Mouse (Mus musculus) hindbrain, embryonic 11.5 days (tissue): ENCODE measurements around the gene Gm1527. TPM values are rescaled to one million over a fixed set of nuclear protein-coding genes. Genes with fewer than 3 reads are reported as not detected.

Source experiments
- polyA plus RNA-seq: library from polyadenylated mRNA; unstranded; fragments of >200 nt; fragmentation: Nextera tagmentation; extraction: Ambion mirVana; gene quantifications from 2 replicates; pipeline ENCODE4 v1.2.1, GENCODE M21; 2014

The Gm1527 gene
- polyA plus RNA-seq, 1 experiment from 2014 or later = not detected

Other genes with a start within 250 kb of the Gm1527 start
- 0.25 TPM in 1 of 2 replicates, not detected in the other for gene Slc2a2, start 194.7 kb upstream of the Gm1527 start, polyA plus RNA-seq
- gene Eif5a2, start 111.3 kb upstream of the Gm1527 start, polyA plus RNA-seq = 18.2 and 23.2 TPM in 2 replicates
- 352 and 369 TPM in 2 replicates for gene Rpl22l1, start 87.2 kb upstream of the Gm1527 start, polyA plus RNA-seq
- gene Egfem1, start 189.4 kb downstream of the Gm1527 start, polyA plus RNA-seq = 3.6 and 4.5 TPM in 2 replicates